Comparison of ENCODE assay signal across 9 mouse cellular contexts in the genomic region with DNA sequence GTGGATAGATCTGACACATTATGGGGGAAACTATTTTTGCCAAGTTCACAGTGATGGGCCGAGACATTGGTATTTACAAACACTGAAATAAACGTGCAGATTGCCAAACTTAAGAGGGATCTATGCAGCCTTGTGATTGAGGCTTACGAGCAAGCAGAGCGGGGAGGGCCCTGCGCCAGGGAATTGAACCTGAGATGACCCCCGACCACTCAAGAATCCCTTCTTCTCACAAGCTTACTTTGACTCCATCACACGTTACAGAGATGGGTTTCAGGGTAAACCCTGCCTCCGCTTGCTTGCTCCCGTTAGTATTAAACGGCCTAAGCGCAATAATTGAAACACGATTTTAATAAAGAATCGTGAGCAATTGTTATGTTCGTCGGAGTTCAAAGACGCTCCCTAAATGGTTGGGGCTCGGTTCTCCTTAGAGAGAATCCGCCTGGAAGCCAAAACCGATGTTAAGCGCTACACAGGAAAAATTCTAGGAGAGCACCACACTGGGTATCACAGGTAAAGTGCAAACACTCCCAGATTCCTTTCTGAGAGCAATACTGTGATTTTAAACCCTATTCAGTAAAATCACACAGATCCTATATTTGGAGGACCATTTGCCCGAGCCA. TPM values are rescaled to one million over a fixed set of nuclear protein-coding genes. Genes with fewer than 3 reads are reported as not detected.
DNase-seq lines count a peak whose midpoint lies in the region; ATAC-seq and TF ChIP-seq lines count a peak whose summit lies in the region.
"Had no signal": no experiment of that assay in that cellular context is flagged by ENCODE, and none has a peak within 500 bp of the region (broad histone marks: within the 10 kb centered on the region; RNA-seq: fewer than 3 reads in every experiment).

No protein-coding gene starts in this region.

- H3K4me2 ChIP-seq in heart, embryonic 12.5 days = peak overlapping the region; percentile 81
- H3K4me2 ChIP-seq in forebrain, embryonic 13.5 days = peak overlapping the region; percentile 58
- H3K4me2 ChIP-seq in liver, embryonic 12.5 days = peak overlapping the region; percentile 76

- H3K27me3 ChIP-seq in heart, embryonic 12.5 days (replicated peaks) = peaks cover 54% of the 10 kb centered on the region
- peaks cover 67% of the 10 kb centered on the region for H3K27me3 ChIP-seq in E14TG2a.4 (ENCODE audit: insufficient read depth, low read length)
- peaks cover 87% of the 10 kb centered on the region for H3K27me3 ChIP-seq in forebrain, embryonic 13.5 days
- peaks cover 82% of the 10 kb centered on the region for H3K27me3 ChIP-seq in liver, embryonic 12.5 days (replicated peaks)

- H3K27ac ChIP-seq in heart, embryonic 12.5 days (ENCODE audit: poor library complexity, severe bottlenecking) = no peak overlapping the region
- H3K27ac ChIP-seq in forebrain, embryonic 13.5 days = no peak overlapping the region
- H3K27ac ChIP-seq in liver, embryonic 12.5 days = no peak overlapping the region

- under 1% methylated on average over 21 of the region's 21 CpGs for WGBS in heart, embryonic 12.5 days
- 1% methylated on average over 21 of the region's 21 CpGs for WGBS in forebrain, embryonic 13.5 days
- WGBS in liver, embryonic 12.5 days (ENCODE audit: insufficient replicate concordance) = 2% methylated on average over 21 of the region's 21 CpGs

- TF ChIP-seq CTCF in E14TG2a.4 (conservative IDR thresholded peaks at IDR 0.05; ENCODE audit: low read length) = no peak

- 0 out of 2 replicates have a peak overlapping the region, but pooled peaks have one; percentile 11 for H3K9ac ChIP-seq in heart, embryonic 12.5 days
- H3K9ac ChIP-seq in forebrain, embryonic 13.5 days = no peak overlapping the region
- H3K9ac ChIP-seq in liver, embryonic 12.5 days = no peak overlapping the region

- peaks cover 6% of the 10 kb centered on the region; the same call in 1 of the 2 replicates for H3K4me1 ChIP-seq in heart, embryonic 12.5 days (replicated peaks)
- peaks cover 60% of the 10 kb centered on the region for H3K4me1 ChIP-seq in E14TG2a.4 (replicated peaks; ENCODE audit: low read depth, low read length)
- H3K4me1 ChIP-seq in forebrain, embryonic 13.5 days = peaks cover 13% of the 10 kb centered on the region
- peaks cover 33% of the 10 kb centered on the region for H3K4me1 ChIP-seq in liver, embryonic 12.5 days

- peak overlapping the region; percentile 47 for H3K4me3 ChIP-seq in heart, embryonic 12.5 days
- peak overlapping the region; percentile 78 for H3K4me3 ChIP-seq in E14TG2a.4 (replicated peaks; ENCODE audit: low read length)
- H3K4me3 ChIP-seq in forebrain, embryonic 13.5 days = peak overlapping the region; percentile 38
- H3K4me3 ChIP-seq in liver, embryonic 12.5 days = peak overlapping the region; percentile 59

- ATAC-seq in heart, embryonic 12.5 days (ENCODE audit: insufficient number of reproducible peaks, low FRiP score) = no peak
- ATAC-seq in forebrain, embryonic 13.5 days = no peak
- ATAC-seq in liver, embryonic 12.5 days = no peak
- ATAC-seq in frontal cortex, adult (ENCODE audit: low TSS enrichment) = no peak

- H3K9me3 ChIP-seq in heart, embryonic 12.5 days (replicated peaks) = no peaks in the 10 kb centered on the region
- H3K9me3 ChIP-seq in E14TG2a.4 (ENCODE audit: low read length) = no peaks in the 10 kb centered on the region
- no peaks in the 10 kb centered on the region for H3K9me3 ChIP-seq in forebrain, embryonic 13.5 days (replicated peaks)
- H3K9me3 ChIP-seq in liver, embryonic 12.5 days (replicated peaks) = no peaks in the 10 kb centered on the region

- DNase-seq in heart, adult 8-10 months (ENCODE audit: low spot score) = no peak
- DNase-seq in gastrocnemius, adult 8-10 months (ENCODE audit: low spot score in 2 of 2) = no peak
- DNase-seq in thymus, adult 18-20 months = no peak

- H3K36me3 ChIP-seq in heart, embryonic 12.5 days = no peaks in the 10 kb centered on the region
- H3K36me3 ChIP-seq in E14TG2a.4 (ENCODE audit: insufficient read depth, low read length) = no peaks in the 10 kb centered on the region
- H3K36me3 ChIP-seq in forebrain, embryonic 13.5 days (ENCODE audit: poor library complexity, severe bottlenecking) = no peaks in the 10 kb centered on the region
- no peaks in the 10 kb centered on the region for H3K36me3 ChIP-seq in liver, embryonic 12.5 days

RNA-seq across cellular contexts. Expression of gene Prss16, which starts 12.2 kb away (rescaled TPM):
- polyA plus RNA-seq in heart, embryonic 12.5 days (2016; fragmentation: Nextera tagmentation; extraction: Ambion mirVana) = 0.17 and 0.28 TPM in 2 replicates
- total RNA-seq in heart, adult 8-10 months (2022) = under 1 TPM in 1 of 4 experiments, not detected in 3; 0.22 TPM
- not detected in 2 replicates for polyA plus RNA-seq in forebrain, embryonic 13.5 days (2015; fragmentation: Nextera tagmentation; extraction: Ambion mirVana)
- polyA plus RNA-seq in liver, embryonic 12.5 days (2016; fragmentation: Nextera tagmentation; extraction: Ambion mirVana) = 0.22 and 0.33 TPM in 2 replicates
- not detected for total RNA-seq in gastrocnemius, adult 8-10 months (2022)

RNA-seq across cellular contexts. Expression of gene Pom121l2, which starts 16.3 kb away (rescaled TPM):
- 0.13 and 0.14 TPM in 2 replicates for polyA plus RNA-seq in heart, embryonic 12.5 days (2016; fragmentation: Nextera tagmentation; extraction: Ambion mirVana)
- total RNA-seq in heart, adult 8-10 months (2022) = not detected
- 0.09 TPM in 1 of 2 replicates, not detected in the other for polyA plus RNA-seq in forebrain, embryonic 13.5 days (2015; fragmentation: Nextera tagmentation; extraction: Ambion mirVana)
- polyA plus RNA-seq in liver, embryonic 12.5 days (2016; fragmentation: Nextera tagmentation; extraction: Ambion mirVana) = not detected in 2 replicates
- total RNA-seq in gastrocnemius, adult 8-10 months (2022) = not detected
- total RNA-seq: granulocyte monocyte progenitor cell, adult 5-6 weeks had no signal

RNA-seq across cellular contexts. Expression of gene Hist1h2ah, which starts 38.1 kb away (rescaled TPM):
- 3.7 and 5.0 TPM in 2 replicates for polyA plus RNA-seq in heart, embryonic 12.5 days (2016; fragmentation: Nextera tagmentation; extraction: Ambion mirVana)
- total RNA-seq in heart, adult 8-10 months (2022) = 10 to 100 TPM in 2 of 4 experiments, 1 to 10 TPM in 2; 1.7 to 11.1 (median 9.1) TPM
- 2.8 and 10.7 TPM in 2 replicates for polyA plus RNA-seq in forebrain, embryonic 13.5 days (2015; fragmentation: Nextera tagmentation; extraction: Ambion mirVana)
- 9.3 and 17.8 TPM in 2 replicates for polyA plus RNA-seq in liver, embryonic 12.5 days (2016; fragmentation: Nextera tagmentation; extraction: Ambion mirVana)
- total RNA-seq in gastrocnemius, adult 8-10 months (2022) = 1 to 10 TPM in 3 of 4 experiments, not detected in 1; 3.0 to 6.5 (median 5.3) TPM

RNA-seq across cellular contexts. Expression of gene Hist1h2bk, which starts 38.4 kb away (rescaled TPM):
- 2.3 and 3.6 TPM in 2 replicates for polyA plus RNA-seq in heart, embryonic 12.5 days (2016; fragmentation: Nextera tagmentation; extraction: Ambion mirVana)
- 10 to 100 TPM in 1 of 4 experiments, 1 to 10 TPM in 3; 4.6 to 13.2 (median 8.3) TPM for total RNA-seq in heart, adult 8-10 months (2022)
- 7.5 and 10.3 TPM in 2 replicates for polyA plus RNA-seq in forebrain, embryonic 13.5 days (2015; fragmentation: Nextera tagmentation; extraction: Ambion mirVana)
- 4.4 and 4.8 TPM in 2 replicates for polyA plus RNA-seq in liver, embryonic 12.5 days (2016; fragmentation: Nextera tagmentation; extraction: Ambion mirVana)
- total RNA-seq in gastrocnemius, adult 8-10 months (2022) = 1 to 10 TPM in 1 of 4 experiments, under 1 TPM in 1, not detected in 2; 0.75 to 7.0 TPM

RNA-seq across cellular contexts. Expression of gene Hist1h4i, which starts 43.9 kb away (rescaled TPM):
- 10.4 and 12.2 TPM in 2 replicates for polyA plus RNA-seq in heart, embryonic 12.5 days (2016; fragmentation: Nextera tagmentation; extraction: Ambion mirVana)
- 10 to 100 TPM; 11.6 to 17.7 (median 15.2) TPM for total RNA-seq in heart, adult 8-10 months (2022)
- 42.8 and 45.2 TPM in 2 replicates for polyA plus RNA-seq in forebrain, embryonic 13.5 days (2015; fragmentation: Nextera tagmentation; extraction: Ambion mirVana)
- 44.1 and 49.4 TPM in 2 replicates for polyA plus RNA-seq in liver, embryonic 12.5 days (2016; fragmentation: Nextera tagmentation; extraction: Ambion mirVana)
- 10 to 100 TPM; 28.5 to 37.8 (median 35.7) TPM for total RNA-seq in gastrocnemius, adult 8-10 months (2022)
